Mouse (Mus musculus): ENCODE measurements around the gene Tmem246. TPM values are rescaled to one million over a fixed set of nuclear protein-coding genes. Genes with fewer than 3 reads are reported as not detected.
"Not testable (repeated sequence)": the region's sequence is repeated elsewhere in the genome, so short reads cannot be mapped to it uniquely, and the experiment has no call there.

Tmem246 gene
- polyA plus RNA-seq, 1 experiment = 0.24 TPM

DNA sequence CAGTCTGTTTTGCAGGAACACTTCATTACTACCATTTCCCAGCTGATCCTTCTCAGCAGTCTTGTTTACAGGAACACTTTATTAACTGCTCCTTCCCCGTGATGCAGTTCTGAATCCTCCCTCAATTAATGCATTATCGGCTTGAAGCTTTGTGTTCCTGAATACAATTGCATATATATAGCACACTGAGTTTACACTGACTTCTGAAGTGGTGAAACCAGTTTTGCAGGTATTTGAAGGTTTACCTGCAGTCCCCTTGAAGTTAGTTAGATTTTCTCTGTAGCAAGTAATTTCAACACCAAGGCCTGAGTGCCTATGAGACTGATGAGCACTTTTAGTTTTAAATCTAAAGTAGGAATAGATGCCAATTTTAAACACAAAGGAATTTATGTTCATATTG lies 24.6 kb upstream of the Tmem246 start:
- H3K27ac ChIP-seq (ENCODE audit: insufficient read depth, low read depth, low read length) = no peak overlapping the region
- H3K4me3 ChIP-seq (ENCODE audit: insufficient read depth, low read length) = no peak overlapping the region
- peaks cover 11% of the 10 kb centered on the region for H3K4me1 ChIP-seq (ENCODE audit: control insufficient read depth, insufficient read depth, low read length)
- TF ChIP-seq CTCF (IDR thresholded peaks at IDR 0.05; ENCODE audit: low read depth, low read length) (no peak), POLR2A (IDR thresholded peaks at IDR 0.05; ENCODE audit: borderline replicate concordance, low read depth, low read length) (no peak)

DNA sequence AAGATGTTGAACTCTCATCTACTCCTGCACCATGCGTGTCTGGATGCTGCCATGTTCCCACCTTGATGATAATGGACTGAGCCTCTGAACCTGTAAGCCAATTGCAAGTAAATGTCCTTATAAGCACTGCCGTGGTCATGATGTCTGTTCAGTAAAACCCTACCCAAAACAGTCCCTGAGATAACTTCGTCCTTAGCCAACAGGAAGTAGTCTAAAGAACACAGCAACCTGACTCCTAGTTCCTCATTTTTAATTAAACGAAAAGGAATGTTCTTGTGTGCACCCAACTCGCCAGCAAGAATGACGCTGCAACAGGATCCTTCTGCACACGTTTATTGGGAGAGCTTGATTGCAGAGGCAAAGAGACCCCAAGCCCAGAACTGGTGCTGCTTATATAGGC lies 22.2 kb upstream of the Tmem246 start:
- not testable (repeated sequence) for H3K4me3 ChIP-seq (ENCODE audit: insufficient read depth, low read length); H3K4me1 ChIP-seq (ENCODE audit: control insufficient read depth, insufficient read depth, low read length); H3K27ac ChIP-seq (ENCODE audit: insufficient read depth, low read depth, low read length)

DNA sequence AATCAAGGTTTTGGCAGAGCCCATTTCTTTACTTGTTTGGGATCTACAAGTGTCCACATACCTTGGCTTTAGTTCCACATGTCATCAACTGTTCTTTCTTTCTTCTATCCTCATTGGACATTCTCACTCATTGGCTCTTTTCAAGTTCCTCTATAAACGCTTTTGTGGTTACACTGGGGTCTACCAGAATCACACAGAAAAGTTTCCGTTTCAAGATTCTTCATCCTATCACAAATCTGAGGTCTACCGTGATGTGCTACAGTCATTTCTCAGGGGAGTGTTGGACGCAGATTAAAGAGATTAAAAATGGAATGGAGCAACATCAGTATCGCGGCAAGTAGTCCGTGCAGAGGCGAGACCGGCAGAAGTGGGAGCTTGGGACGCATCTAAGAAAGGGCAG lies 19.2 kb upstream of the Tmem246 start:
- Histone ChIP-seq H3K4me1 (ENCODE audit: control insufficient read depth, insufficient read depth, low read length) (peaks cover 3% of the 10 kb centered on the region; the same call in 1 of the 2 replicates), H3K27ac (ENCODE audit: insufficient read depth, low read depth, low read length) (no peak overlapping the region)

DNA sequence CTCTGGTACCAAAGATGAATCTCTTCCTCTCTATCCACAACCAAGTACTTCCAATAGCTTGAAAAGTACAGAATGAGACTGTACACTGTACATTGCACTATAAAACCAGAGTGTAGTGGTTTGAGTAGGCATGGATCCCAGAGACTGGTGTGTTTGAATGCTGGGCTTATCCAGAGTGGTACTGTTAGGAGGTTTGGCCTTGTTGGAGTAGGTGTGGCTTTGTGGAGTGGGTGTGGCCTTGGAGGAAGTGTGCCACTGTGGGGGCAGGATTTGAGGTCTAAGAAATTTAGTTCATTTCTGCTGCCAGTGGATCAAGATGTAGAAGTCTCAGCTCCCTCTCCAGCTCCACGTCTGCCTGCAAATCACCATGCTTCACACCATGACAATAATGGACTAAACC lies 7.8 kb upstream of the Tmem246 start:
- peaks cover 13% of the 10 kb centered on the region for H3K4me1 ChIP-seq (ENCODE audit: control insufficient read depth, insufficient read depth, low read length)
- no peak for TF ChIP-seq CTCF (IDR thresholded peaks at IDR 0.05; ENCODE audit: low read depth, low read length)
- no peak for TF ChIP-seq POLR2A (IDR thresholded peaks at IDR 0.05; ENCODE audit: borderline replicate concordance, low read depth, low read length)
- no peak overlapping the region for H3K27ac ChIP-seq (ENCODE audit: insufficient read depth, low read depth, low read length)
- H3K4me3 ChIP-seq (ENCODE audit: insufficient read depth, low read length) = no peak overlapping the region

More for the DNA sequence above, 19.2 kb upstream of the Tmem246 start:
- no peak overlapping the region for H3K4me3 ChIP-seq (ENCODE audit: insufficient read depth, low read length)
- no peak for TF ChIP-seq CTCF (IDR thresholded peaks at IDR 0.05; ENCODE audit: low read depth, low read length)
- no peak for TF ChIP-seq POLR2A (IDR thresholded peaks at IDR 0.05; ENCODE audit: borderline replicate concordance, low read depth, low read length)

DNA sequence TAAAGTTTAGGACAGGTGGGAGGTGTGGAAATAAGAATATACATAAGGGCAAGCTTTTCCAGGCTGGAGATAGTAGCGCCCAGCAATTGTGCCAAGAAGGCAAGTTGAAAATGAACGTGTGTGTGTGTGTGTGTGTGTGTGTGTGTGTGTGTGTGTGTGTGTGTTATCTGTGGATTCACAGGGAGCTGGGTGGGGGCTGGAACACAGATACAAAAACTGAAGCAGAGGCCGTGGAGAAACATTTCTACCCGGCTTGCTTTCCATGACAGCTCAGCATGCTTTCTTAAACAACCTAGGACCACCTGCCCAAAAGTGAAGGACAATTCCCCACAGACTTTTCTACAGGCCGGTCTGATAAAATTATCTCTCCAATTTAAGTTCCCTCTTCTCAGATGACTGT lies 6.9 kb upstream of the Tmem246 start:
- no peak for TF ChIP-seq CTCF (IDR thresholded peaks at IDR 0.05; ENCODE audit: low read depth, low read length)
- no peak for TF ChIP-seq POLR2A (IDR thresholded peaks at IDR 0.05; ENCODE audit: borderline replicate concordance, low read depth, low read length)
- Histone ChIP-seq H3K27ac (ENCODE audit: insufficient read depth, low read depth, low read length) (no peak overlapping the region), H3K4me3 (ENCODE audit: insufficient read depth, low read length) (no peak overlapping the region), H3K4me1 (ENCODE audit: control insufficient read depth, insufficient read depth, low read length) (peaks cover 13% of the 10 kb centered on the region)

DNA sequence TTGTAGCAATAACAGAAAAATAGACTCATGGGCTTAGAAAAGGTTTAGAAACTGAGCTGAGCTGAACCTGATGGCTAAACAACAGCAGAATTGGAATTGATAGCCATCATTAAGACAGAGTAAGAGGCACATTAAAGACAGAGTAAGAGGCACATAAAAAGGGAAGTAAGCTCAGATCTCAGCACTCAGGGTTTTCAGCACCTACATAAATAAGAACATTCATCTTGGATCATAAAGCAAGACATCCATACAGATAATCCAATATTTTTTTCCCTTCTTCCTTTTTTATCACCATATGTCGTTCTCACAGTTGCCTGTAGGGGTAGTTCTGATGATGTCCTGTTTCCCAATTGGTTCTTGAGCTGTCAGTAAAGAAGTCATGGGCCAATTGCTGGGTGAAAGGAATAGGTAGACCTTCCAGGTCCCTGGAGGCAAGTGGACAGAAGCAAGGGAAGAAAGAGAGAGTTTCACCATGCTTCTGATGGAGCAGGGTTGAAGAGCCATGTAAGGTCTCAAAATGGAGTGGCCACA lies 6.4 kb upstream of the Tmem246 start:
- TF ChIP-seq POLR2A (IDR thresholded peaks at IDR 0.05; ENCODE audit: borderline replicate concordance, low read depth, low read length) (no peak), CTCF (IDR thresholded peaks at IDR 0.05; ENCODE audit: low read depth, low read length) (no peak)
- H3K27ac ChIP-seq (ENCODE audit: insufficient read depth, low read depth, low read length) = no peak overlapping the region
- no peak overlapping the region for H3K4me3 ChIP-seq (ENCODE audit: insufficient read depth, low read length)
- peaks cover 13% of the 10 kb centered on the region for H3K4me1 ChIP-seq (ENCODE audit: control insufficient read depth, insufficient read depth, low read length)

DNA sequence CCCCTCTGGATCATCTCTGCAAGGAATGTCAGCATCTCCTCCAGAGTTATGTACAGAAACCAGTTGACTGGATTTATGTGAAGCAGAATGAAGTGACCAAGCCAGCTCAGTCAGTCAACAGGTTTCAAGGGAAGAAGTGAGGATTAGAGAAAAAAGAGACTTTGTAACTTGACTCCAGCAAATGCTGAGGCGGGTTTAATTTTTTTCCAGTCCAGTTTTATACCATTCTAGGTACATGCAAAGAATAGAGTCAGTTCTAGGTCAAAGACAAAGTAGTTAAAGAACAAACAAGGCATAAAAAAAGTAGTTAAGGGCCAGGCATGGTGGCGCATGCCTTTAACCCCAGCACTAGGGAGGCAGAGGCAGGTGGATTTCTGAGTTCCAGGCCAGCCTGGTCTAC lies 5.5 kb upstream of the Tmem246 start:
- TF ChIP-seq POLR2A (IDR thresholded peaks at IDR 0.05; ENCODE audit: borderline replicate concordance, low read depth, low read length) (no peak), CTCF (IDR thresholded peaks at IDR 0.05; ENCODE audit: low read depth, low read length) (no peak)
- H3K4me3 ChIP-seq (ENCODE audit: insufficient read depth, low read length) = no peak overlapping the region
- H3K4me1 ChIP-seq (ENCODE audit: control insufficient read depth, insufficient read depth, low read length) = peaks cover 11% of the 10 kb centered on the region
- H3K27ac ChIP-seq (ENCODE audit: insufficient read depth, low read depth, low read length) = no peak overlapping the region

DNA sequence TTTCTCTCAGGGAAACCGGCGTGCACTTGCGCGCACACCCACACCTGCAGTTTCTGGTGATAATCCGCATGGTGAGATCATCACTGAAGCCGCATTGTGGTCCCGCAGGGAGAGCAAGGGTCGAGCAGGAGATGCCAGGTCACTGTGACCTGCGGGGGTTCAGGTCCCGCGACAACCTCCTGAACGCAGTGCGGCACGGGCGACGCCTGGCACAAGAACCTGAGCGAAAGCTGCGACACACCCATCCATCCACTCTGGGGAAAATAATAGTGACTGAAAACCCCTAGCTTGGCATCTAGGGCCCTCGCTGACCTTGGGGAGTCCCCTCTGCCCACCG lies 862 bp downstream of the Tmem246 start:
- Histone ChIP-seq H3K27ac (ENCODE audit: insufficient read depth, low read depth, low read length) (no peak overlapping the region), H3K4me1 (ENCODE audit: control insufficient read depth, insufficient read depth, low read length) (peaks cover 7% of the 10 kb centered on the region), H3K4me3 (ENCODE audit: insufficient read depth, low read length) (peak overlapping the region; percentile 57)
- TF ChIP-seq POLR2A (IDR thresholded peaks at IDR 0.05; ENCODE audit: borderline replicate concordance, low read depth, low read length) = no peak
- 0 out of 2 replicates have a peak, but pooled peaks have one; percentile 8 for TF ChIP-seq CTCF (IDR thresholded peaks at IDR 0.05; ENCODE audit: low read depth, low read length)

DNA sequence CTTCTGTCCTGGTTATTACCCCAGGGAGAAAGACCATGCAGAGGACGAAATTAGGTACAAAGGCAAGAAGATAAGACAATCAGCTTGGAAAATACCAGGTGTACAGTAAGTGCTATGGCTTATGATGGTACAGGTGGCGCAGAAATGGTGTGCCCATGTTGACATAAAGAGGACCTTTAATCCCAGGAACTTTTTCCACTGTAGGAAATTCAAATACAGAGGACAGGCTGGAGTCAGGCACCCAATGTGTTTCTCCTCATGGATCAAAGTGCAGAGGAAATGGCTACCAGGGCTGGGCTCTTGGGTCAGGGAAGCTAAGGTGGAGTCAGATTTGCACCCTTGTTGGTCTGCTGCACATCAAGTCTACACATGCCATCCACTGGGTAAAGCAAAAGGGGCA lies 7.5 kb downstream of the Tmem246 start:
- TF ChIP-seq CTCF (IDR thresholded peaks at IDR 0.05; ENCODE audit: low read depth, low read length) = no peak
- no peak for TF ChIP-seq POLR2A (IDR thresholded peaks at IDR 0.05; ENCODE audit: borderline replicate concordance, low read depth, low read length)
- no peak overlapping the region for H3K27ac ChIP-seq (ENCODE audit: insufficient read depth, low read depth, low read length)
- no peaks in the 10 kb centered on the region for H3K4me1 ChIP-seq (ENCODE audit: control insufficient read depth, insufficient read depth, low read length)
- no peak overlapping the region for H3K4me3 ChIP-seq (ENCODE audit: insufficient read depth, low read length)

DNA sequence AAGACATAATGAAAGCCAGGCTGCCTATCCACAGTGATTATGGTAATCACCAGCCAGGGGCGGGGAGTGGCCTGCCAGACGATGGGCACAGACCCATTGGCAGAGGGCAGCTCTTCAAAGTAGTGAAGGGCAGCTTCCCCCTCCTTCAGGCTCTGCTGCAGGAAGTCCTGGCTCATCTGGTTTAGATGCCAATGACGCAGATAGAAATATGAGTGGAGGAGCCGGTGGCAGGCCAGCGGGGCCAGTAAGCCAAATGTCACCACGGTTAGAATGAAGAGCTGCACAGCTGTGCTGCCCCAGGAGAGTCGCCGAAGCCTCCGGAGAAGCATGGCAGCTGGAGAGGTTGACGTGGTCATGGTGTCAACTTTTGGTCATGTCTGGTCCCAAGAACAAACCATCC lies 10.9 kb downstream of the Tmem246 start:
- Histone ChIP-seq H3K4me1 (ENCODE audit: control insufficient read depth, insufficient read depth, low read length) (peaks cover 2% of the 10 kb centered on the region; the same call in 1 of the 2 replicates), H3K27ac (ENCODE audit: insufficient read depth, low read depth, low read length) (no peak overlapping the region)
- TF ChIP-seq POLR2A (IDR thresholded peaks at IDR 0.05; ENCODE audit: borderline replicate concordance, low read depth, low read length) = no peak
- no peak for TF ChIP-seq CTCF (IDR thresholded peaks at IDR 0.05; ENCODE audit: low read depth, low read length)

DNA sequence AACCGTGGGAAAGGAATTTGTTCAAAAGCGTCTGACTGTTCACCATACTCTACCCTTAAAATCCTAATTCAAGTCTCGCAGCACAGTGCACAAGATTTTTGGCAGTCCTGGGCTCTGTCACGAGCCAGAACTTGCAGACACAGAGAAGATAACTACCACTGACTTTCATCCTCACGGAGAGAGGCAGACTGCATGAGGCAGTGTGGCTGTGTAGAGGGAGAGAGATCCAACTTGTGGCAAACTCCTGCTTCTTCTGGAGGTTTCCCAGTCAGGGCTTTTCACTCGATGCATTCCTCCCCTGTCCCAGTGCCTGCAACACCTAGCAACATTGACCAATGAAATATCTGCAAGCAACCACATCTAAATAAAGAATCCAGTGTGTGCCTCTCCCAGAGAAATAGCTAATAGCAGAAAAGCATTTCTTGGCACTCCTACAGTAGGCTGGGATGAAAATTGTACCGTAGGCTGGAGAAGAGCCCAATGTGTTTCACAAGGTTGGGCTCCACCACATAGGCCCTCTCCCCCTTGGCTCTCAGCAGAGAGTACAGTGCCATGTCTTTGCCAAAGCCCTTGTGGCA lies 12.1 kb downstream of the Tmem246 start:
- Histone ChIP-seq H3K4me3 (ENCODE audit: insufficient read depth, low read length) (no peak overlapping the region), H3K27ac (ENCODE audit: insufficient read depth, low read depth, low read length) (no peak overlapping the region), H3K4me1 (ENCODE audit: control insufficient read depth, insufficient read depth, low read length) (peaks cover 2% of the 10 kb centered on the region; the same call in 1 of the 2 replicates)
- no peak for TF ChIP-seq POLR2A (IDR thresholded peaks at IDR 0.05; ENCODE audit: borderline replicate concordance, low read depth, low read length)
- no peak for TF ChIP-seq CTCF (IDR thresholded peaks at IDR 0.05; ENCODE audit: low read depth, low read length)

More for the DNA sequence above, 10.9 kb downstream of the Tmem246 start:
- H3K4me3 ChIP-seq (ENCODE audit: insufficient read depth, low read length) = no peak overlapping the region
